Mouse (Mus musculus): ENCODE results near the gene Otx2.

The Otx2 gene

DNA sequence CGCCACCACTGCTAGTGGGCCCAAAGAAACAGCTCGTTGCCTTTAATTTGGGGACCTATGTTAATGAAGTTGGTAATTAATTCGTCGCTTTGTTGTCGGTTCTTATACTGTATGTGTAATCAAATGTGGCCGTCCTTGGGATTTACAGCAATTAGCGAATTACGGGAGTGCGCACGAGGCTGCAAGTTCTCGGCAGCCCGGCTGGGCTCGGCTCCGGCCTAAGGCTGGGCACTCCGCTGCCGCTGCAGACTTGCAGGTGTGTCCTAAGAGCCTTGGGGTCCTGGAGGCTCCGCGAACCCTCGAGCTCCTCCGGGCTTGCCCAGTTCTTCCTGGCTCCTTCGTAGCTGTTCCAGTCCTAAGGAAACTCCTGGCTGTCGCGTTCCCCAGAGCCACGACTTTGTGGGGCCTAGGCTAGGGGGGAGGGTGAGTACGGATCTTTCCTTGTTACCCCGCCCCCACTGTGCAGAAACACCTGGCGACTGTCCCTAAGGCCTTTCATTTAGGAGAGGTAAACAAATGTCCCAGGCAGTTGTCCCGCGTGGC lies 4.8 kb downstream of the Otx2 start:
- DNase-seq = peak; percentile 52

DNA sequence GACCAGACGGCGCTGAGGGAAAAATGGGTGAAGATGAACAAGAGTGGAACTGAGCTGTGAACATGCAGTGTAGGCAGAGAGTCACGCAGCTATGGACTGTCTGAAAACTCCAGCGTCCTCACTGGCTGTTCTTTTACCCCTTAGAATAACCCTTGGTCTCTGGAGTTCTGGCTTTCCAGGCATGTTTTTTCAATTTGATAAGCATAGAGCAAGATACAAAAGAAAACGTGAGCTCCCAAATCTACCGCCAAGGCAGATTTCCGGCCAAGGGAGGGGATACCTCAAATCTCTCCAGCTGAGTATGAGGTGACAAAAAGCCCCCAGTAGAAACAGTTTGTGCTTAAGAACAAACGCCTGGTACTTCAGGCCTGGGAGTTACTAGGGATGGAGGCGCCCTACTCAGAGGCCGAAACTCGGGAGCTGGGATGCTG lies 5.6 kb downstream of the Otx2 start:
- peak; percentile 27 to 46 for DNase-seq

DNA sequence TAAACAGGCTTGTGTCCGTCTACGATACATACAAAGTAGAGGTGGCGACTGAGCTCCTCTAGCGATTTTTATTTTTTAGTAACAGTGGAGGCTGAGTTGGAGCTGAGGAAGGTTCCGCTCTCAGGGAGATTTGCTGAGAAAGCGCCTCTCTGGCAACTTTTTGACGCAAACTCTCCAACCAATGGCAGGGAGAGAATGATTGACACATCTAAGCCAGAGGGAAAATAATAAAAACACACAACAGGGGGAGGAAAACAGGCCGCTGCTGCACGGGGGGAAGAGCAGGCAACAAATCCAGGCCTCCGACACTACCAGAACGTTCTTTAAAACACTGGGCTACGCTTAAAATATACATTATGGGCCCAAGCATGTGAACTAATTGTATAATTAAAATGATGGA lies 6.2 kb downstream of the Otx2 start:
- peak; percentile 61 to 68 for DNase-seq

DNA sequence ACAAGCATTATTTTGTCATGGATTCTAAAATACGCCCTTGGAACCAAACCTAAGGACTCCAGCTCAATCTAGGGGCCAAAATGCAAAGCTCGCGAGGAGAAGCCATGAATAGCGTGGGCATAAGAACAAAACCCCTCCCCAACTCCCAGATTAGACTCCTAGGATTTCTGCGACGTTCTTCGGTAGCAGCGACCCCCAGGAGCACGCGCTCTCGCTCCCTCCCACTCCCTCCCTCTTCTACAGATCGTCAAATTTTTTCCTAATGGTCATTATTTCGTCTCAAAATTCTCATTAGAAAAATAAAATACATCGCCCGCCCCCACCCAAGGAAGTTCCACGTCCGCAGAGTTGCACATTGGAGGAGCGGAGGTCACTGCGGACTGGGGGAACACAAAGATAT lies 6.8 kb downstream of the Otx2 start:
- DNase-seq = peak in 1 of 2 experiments; percentile 21

DNA sequence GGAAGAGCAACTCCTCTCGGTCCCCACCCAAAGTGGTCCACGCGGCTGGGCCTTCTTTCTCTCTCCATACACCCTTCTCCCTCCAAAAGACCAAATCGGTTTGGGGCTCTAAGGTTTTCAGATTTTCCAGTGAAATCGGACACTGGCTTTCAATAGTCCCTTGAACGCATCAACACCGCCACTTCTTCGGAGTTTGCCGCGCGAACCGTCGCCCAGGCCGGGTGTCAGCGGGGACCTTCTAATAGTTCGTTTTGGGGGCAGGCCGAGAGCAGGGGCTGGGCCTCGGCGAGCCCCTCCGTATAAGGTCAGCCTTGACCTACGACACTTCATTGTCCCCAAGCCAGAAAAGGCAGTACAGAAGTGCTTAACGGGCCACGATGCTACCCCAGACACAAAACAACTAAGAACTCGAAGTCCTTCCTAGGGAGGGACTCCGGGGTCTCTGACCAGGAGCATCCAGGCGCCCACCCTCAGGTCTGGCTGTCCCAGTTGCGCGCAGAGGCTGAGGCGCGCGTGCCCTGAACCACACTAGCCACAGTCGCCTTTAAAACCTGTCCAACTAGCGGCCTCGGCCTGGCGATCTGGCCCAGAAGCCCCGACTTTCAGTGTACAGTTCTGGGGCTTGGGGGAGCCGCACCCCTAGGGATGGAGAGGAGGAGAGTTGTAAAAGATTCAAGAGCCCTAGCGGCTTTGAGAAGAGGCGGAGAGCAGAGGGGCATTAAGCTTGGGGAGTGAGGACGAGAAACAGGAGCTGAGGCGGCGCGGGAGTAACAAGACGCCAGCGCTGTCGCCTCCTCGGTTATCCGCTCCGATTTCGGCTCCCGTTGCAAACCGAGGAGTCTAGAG lies 7.6 kb downstream of the Otx2 start:
- peak; percentile 58 to 68 for DNase-seq

DNA sequence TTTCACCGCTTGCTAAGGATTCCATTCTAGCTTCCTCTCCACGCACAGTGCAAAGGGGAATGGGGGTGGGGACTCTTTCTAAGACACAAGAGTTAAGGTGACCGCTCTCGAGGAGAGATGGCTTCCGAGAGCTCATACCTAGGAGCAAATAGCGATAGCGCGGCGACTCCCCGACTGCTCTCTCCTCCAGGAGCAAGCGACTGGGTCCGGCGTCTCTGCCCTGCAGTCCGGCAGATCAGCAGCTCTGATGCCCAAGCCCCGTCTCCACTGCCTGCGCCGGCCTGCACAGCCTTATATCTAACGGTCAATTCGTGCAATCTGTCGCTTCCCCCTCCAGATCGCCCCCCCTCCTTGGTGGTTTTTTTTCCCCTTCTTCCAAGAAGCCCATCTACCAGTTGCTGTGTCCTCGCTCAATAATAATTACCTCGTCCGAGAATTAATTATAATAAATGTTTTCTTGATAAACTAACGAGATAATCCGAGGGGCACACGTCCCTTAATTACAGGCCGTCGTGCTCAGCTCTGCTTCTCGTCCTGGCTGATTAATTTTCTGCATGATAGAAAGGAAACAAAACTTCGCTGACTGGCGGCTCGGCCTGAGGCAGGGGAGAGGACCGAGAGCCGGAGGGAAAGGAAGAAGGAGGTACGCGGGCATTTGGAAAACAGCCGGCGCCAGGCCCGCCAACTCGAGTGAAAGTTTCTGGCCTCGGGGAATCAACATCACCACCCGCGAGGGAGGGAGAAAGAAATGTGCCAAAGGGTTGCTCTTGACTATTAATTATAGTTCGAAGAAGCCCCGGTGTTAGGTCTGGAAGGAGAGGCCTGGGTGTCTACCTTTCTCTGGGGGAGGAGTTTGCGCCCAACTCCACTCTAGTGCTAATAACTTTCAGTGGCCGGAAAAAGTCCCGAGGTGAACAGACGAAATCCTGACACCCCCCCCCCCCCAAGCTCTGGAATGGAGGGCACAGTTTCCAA lies 8.5 kb downstream of the Otx2 start:
- DNase-seq = peak; percentile 65 to 68

DNA sequence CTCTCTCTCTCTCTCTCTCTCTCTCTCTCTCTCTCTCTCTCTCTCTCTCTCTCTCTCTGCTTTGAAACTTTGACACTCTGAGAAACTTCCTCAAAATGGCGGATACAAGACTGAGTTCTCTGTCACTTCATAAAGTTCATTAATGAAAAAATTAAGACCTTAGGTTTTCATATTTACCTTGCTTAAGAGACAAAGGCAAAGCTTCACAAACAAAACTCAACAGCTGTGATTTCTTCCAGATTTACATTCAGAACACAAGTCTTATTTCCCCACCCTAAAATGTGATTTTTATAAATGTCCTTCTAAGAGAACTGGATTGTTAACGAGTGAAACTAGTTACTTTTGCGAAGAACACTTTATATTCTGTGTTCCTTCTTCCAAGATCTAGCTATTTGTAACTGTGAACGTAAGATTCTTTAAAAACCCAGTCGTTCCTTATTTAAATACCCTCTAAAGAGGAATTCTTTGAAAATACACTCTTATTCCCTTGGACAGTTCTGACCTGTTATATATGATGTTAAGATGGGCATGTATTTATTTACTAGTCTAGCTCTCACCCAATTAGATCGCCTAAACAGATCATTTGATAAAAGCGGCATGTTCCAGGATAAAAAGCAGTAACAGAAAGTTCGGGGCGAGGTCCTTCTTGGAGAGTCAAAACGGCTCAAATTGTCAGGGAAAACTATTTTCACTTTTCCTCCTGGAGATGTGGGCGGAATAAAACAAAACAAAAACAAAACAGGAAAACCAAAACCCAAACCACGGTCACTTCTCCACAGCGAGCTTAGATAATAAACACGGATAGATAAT lies 9.4 kb downstream of the Otx2 start:
- no peak for DNase-seq

DNA sequence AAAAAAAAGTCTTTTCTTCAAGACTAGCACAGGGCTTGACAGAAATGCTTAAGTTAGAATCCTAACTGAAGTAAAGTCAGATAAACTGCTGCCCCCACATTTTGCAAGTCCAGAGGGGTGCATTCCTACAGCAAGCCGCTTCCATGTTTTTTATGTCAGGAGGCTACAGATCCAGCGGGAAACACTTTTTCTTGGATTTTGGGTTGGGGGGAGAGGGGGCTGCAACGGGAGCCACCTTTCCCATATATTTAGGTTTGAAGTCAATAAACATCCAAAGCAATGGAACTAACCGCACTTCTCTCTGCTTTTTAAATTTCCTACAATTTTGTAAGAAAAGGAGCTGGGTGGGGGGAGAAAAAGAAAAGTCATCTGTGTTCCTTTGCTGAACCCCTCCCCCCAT lies 10.1 kb downstream of the Otx2 start:
- DNase-seq = no peak

DNA sequence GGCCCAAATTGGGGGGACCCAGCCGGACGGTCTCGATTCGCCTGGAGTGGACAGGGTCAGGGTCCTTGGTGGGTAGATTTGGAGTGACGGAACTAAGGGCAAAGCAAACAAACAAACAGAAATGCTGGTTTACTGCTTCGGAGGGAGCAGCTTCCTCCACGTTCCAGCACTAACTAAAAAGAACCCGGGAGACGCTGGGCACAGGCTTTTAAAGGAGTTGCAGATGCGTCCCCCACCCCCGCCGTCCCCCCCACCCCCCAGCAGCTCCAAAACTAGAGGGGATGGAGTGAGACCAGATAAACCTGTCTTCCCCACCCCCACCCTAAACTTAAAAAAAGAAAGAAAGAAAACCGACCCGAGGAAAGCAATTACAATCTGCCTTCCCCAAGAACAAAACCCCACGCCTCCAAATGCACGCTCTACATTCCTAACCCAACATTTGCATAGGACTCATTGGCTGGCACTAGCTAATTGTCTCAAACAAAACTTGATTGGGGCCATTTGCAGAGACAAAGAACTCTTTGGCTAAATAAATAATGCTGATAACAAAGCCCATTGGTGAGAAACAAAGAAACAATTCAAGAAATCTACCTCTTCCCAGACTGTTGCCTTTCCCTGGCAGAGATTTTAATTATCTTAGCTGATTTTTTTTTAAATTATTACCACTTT lies 10.9 kb downstream of the Otx2 start:
- no peak for DNase-seq

DNA sequence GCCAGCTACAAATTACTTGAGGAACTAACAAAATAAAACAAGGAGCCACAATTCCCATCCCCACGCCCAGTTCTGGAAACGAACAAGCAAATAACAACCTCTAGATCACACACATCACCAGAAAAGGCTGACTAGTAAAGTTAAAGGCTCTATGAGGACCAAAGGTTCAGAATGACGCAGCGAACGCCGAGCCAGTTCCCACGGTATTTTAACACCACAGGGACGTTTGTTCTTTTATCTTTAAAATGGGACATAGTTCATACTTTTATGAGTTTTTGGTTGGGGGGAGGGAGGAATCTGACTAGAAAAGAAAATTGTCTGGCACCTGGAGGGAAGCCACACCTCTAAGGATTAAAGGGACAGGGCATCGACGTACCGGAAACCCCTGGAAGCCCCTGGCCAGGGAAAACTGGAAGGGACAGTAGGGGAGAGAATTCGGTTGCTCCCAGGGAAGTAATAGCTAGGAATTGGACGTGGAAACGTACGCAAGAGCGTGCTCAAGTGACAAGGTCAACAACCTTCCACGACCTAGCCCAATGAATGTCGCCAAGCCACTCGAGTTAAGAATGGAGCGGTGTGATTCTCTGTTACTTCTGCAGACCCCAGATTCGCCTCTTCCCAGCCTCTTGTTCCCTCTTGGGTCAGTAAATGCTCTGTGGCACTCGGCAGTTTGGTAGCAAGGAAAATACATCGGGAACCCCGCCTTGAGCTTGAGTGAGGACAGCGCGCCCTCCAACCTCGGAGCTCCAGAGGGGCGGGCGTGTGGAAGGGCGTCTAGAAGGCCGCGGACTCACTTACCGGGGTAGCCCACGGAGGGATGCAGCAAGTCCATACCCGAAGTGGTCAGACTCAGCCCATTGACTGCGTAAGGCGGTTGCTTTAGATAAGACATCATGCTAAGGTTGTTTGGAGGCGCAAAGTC lies 11.7 kb downstream of the Otx2 start:
- no peak for DNase-seq

DNA sequence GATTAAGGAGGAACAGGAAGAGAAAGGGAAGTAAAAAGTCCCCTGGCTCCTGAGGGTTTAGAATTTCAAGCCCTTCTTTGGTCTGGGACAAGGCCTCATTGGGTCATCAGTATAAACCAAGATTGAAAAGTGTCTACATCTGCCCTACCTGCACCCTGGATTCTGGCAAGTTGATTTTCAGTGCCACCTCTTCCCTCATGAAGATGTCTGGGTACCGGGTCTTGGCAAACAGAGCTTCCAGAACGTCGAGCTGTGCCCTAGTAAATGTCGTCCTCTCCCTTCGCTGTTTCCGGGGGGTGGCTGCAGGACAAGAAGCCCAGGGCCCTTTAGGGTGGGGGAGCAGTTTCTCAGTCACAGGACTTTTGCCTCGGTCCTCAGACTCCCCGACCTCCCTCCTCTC lies 12.5 kb downstream of the Otx2 start:
- DNase-seq = no peak

DNA sequence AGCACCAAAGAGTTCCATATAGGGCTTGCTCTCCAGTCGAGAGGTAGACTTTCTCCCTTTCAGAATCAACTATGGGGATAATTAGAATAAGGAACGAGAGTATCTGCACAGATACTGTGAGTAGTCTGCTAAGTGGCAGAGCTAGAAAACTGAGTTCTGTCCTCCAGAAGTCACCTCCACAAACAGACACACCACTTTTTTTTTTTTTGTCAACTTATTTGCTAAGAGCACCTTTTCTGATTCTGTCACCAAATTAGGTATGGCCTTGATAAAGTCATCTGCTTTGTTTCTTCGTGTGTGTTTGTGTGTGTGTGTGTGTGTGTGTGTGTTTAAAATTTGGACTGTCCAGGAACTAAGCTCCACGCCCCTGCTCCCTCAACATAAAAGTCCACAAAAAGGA lies 13.0 kb downstream of the Otx2 start:
- no peak for DNase-seq

DNA sequence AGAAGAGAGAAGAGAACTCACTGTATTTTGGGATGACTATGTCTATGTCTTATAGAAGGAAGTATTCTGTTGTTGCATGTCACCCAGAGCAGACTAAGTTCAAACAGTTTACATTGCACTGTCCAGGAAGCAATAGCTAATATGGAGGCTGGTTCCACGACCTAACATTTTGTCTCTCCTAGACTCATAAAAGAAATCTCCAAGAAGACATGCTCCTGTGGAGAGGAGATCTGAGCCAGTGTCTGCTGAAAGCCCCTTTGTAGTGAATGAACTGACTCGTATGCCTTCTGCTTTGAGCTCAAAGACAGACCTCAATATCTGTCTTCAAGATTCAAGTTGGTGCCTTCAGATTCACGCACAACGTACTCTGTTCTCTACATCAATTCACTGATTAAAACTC lies 14.0 kb downstream of the Otx2 start:
- DNase-seq = no peak

DNA sequence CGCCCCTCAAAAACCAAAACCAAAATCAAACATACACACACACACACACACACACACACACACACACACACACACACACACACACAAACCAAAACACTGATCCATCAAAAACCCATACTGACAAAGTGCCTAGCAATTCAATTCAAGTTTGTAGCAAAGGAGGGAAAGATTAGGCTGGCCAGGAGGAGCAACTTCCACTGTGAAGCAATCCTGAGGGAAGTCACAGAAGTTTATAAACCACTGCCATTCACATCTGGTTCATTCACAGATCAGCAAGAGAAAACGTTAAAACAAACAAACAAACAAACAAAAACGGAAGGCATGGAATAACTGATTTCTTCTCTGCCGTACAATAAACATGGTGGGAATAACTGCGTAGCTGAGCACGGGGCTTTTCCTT lies 16.4 kb downstream of the Otx2 start:
- no peak for DNase-seq

DNA sequence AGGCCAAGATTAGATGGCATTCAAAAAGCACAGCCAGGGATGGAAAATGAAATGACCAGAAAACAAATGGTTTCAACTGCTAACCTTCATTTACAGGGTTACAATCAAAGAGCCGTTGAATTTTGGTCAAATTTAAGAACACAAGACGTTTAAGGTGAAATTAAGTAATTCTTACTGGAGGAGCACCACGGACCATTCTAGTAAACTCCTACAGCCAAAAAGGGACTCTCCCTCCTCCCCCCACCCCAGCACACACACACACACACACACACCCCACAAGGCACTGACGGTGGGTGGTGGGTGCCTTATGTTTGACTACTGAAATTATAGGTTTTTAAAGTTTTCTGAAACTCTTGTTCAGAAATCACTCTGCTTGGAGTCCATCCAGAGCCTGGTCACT lies 16.9 kb downstream of the Otx2 start:
- DNase-seq = no peak

DNA sequence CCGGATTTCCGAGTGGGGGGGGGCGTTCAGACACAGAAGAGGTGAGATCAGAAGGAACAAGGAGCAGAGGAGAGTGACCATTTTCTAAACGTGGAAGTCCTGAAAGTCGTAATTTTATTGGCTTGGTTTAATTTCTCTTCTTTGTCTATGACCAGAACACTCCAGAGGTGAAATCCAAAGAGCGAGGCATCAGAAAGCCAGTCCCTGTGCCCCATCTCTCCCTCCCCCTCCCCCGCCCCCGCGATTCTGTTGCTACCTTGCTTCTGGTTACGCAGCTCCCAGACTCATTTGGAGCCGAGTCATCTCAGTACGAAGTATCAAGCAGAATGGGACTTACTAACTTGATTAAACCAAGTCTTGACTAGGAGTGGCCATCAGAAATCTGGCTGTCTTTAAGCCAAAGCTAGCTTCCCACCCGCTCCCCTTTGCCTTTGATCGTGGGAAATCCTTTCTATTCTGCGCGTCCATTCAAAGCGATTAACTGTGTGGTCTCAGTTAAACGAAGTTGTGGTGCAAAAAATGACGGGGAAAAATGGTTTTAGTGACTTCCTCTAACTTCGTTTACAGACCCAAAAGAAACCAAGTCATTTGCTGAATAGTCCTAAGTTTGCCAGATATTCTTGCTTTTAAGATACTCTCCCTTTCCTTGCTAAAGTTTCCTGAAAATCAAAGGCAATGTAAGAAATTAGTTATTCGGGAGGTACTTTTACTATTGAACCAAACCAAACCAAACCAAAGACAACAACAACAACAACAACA lies 17.6 kb downstream of the Otx2 start:
- no peak for DNase-seq

DNA sequence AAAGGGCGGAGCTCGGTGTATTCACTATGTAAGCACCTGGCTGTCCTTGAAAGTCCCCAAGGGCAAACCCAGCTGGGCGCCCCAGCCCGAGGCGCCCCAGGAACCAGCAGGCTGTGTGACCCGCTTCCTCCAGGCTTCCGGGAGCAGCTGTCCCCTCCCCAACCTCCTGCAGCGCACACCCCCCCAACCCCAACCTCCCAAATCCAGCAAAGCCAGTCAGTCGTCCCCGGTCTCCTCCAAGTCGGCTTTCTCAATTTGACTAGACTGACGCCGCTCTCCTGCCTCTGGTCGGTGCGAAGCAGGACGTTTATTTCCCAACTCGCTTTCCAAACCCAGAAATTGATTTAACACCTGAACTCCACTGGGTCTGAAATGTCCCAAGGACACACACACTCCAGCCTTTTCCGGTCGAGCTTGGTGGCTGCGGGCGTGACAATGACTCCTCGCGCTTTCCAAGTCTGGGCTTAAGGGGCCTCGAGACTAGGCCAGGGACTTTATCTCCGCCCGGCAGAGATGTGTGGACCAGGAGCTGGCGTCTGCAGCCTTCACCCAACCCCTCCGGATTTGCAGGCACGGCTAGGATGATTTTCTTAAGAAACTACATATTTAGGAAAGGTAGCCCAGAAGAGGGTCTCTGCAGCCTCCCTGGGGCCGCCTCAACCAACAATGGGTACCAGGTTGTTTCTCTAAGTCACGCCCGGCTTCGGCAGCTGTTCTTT lies 18.4 kb downstream of the Otx2 start:
- DNase-seq = no peak

DNA sequence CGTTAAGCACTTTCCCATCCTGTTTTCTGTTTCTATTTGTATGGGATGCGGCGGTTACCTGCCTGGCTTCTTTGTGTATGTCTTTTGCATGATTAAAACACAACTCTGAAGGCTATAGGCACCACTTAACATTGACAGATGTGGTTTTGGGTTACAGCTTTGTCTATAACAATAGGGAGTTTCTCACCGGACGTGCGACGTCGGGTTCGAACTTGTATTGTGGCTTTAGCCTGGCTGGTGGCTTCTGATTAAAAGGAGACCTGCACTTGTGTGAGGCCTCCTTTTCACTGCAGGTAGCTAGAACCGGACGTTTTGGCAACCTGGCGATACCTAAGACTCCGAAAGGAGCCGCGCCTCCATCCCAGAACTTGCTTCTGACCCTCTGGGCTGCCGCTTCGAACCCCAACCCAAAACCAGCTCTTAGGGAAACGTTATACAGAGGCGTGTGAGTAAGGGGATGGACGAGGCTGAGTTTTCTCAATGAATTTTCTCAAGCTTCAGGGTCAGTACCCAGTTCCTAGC lies 19.0 kb downstream of the Otx2 start:
- DNase-seq = no peak

All from cerebellum, postnatal 25 days (tissue).